Mouse (Mus musculus) testis, adult 2 months (tissue): ENCODE results near the gene Hist1h4j. TPM values are rescaled to one million over a fixed set of nuclear protein-coding genes. Genes with fewer than 3 reads are reported as not detected.
"Not testable (repeated sequence)": the region's sequence is repeated elsewhere in the genome, so short reads cannot be mapped to it uniquely, and the experiment has no call there.

Source experiments
- H3K27ac ChIP-seq: fragments of 200-500 bp; 2 replicates; pipeline ENCODE4 v1.5.1; 2012; ENCODE audit warnings: low read depth, low read length; ENCODE audit not compliant: control insufficient read depth, insufficient read depth
- H3K27me3 ChIP-seq: fragments of 200-500 bp; 2 replicates; pipeline ENCODE4 v1.6.1; 2012; ENCODE audit warnings: mild to moderate bottlenecking, low read length, moderate library complexity; ENCODE audit not compliant: control insufficient read depth, insufficient read depth
- H3K36me3 ChIP-seq: fragments of 200-500 bp; 2 replicates; pipeline ENCODE4 v1.6.1; 2012; ENCODE audit warnings: mild to moderate bottlenecking, low read length; ENCODE audit not compliant: control insufficient read depth, insufficient read depth
- H3K4me1 ChIP-seq: fragments of 200-500 bp; 2 replicates; pipeline ENCODE4 v1.6.1; 2012; ENCODE audit warnings: low read length; ENCODE audit not compliant: control insufficient read depth, insufficient read depth
- H3K4me3 ChIP-seq: fragments of 200-500 bp; 2 replicates; pipeline ENCODE4 v1.5.1; 2012; ENCODE audit warnings: low read depth, mild to moderate bottlenecking, low read length, moderate library complexity, mixed read lengths; ENCODE audit not compliant: control insufficient read depth
- CTCF ChIP-seq: fragments of 200-500 bp; IDR thresholded peaks from 2 replicates; pipeline ENCODE4 v1.5.1; 2012; ENCODE audit warnings: low read depth, mild to moderate bottlenecking, inconsistent platforms, low read length, moderate library complexity; ENCODE audit not compliant: control insufficient read depth, insufficient read depth, insufficient replicate concordance
- POLR2A ChIP-seq: fragments of 200-500 bp; IDR thresholded peaks from 2 replicates; pipeline ENCODE4 v1.6.1; 2012; ENCODE audit warnings: low read depth, mild to moderate bottlenecking, inconsistent platforms, low read length, moderate library complexity; ENCODE audit not compliant: control insufficient read depth
- polyA plus RNA-seq: library from polyadenylated mRNA; depleted of rRNA; stranded (reverse); fragments of >200 nt; gene quantifications from 2 replicates; pipeline ENCODE4 v1.2.3, GENCODE M21; 2012

The Hist1h4j gene
- polyA plus RNA-seq, 1 experiment = 6.1 TPM

- TF ChIP-seq CTCF = no peak
- TF ChIP-seq POLR2A = no peak
- Histone ChIP-seq H3K27me3 (no peaks in the 10 kb centered on the region), H3K4me3 (peak overlapping the region; percentile 42; the same call in 1 of the 2 replicates)
These were observed 19.6 kb upstream of the Hist1h4j start for GRCm38 (mm10) chr13:21715131-21715863.

GRCm38 (mm10) chr13:21715864-21716539, 18.9 kb upstream of the Hist1h4j start, which contains the start of the genes Hist1h2bl and Hist1h2ai:
Gene Hist1h2bl (minus strand): TSS chr13:21716143.
Gene Hist1h2ai (plus strand): TSS chr13:21716422.
- H3K36me3 ChIP-seq, H3K4me1 ChIP-seq, H3K27me3 ChIP-seq: not testable (repeated sequence)
- TF ChIP-seq POLR2A = peak; percentile 52; the same call in 1 of the 2 replicates
- Histone ChIP-seq H3K4me3 (peak within 1 kb of the TSS; percentile 61), H3K27ac (peak within 1 kb of the TSS; percentile 65)

More at GRCm38 (mm10) chr13:21715131-21715863, 19.6 kb upstream of the Hist1h4j start:
- peak overlapping the region; percentile 65 for H3K27ac ChIP-seq
- H3K4me1 ChIP-seq = peaks cover 8% of the 10 kb centered on the region
- H3K36me3 ChIP-seq = no peaks in the 10 kb centered on the region

GRCm38 (mm10) chr13:21716540-21717391, 18.1 kb upstream of the Hist1h4j start:
- Histone ChIP-seq H3K4me3 (peak overlapping the region; percentile 50), H3K27ac (peak overlapping the region; percentile 36)
- not testable (repeated sequence) for H3K4me1 ChIP-seq, H3K27me3 ChIP-seq, H3K36me3 ChIP-seq

GRCm38 (mm10) chr13:21717397-21718357, 17.2 kb upstream of the Hist1h4j start, which contains the start of gene Hist1h3h:
Gene Hist1h3h (plus strand): TSS chr13:21717659.
- H3K27me3 ChIP-seq, H3K36me3 ChIP-seq, H3K4me1 ChIP-seq: not testable (repeated sequence)
- H3K27ac ChIP-seq = peak within 1 kb of the TSS; percentile 66
- peak within 1 kb of the TSS; percentile 50 for H3K4me3 ChIP-seq

GRCm38 (mm10) chr13:21718381-21719080, 16.3 kb upstream of the Hist1h4j start:
- H3K27me3 ChIP-seq = no peaks in the 10 kb centered on the region
- peaks cover 9% of the 10 kb centered on the region for H3K4me1 ChIP-seq
- peak overlapping the region; percentile 44; the same call in 1 of the 2 replicates for H3K27ac ChIP-seq
- no peaks in the 10 kb centered on the region for H3K36me3 ChIP-seq
- TF ChIP-seq CTCF = no peak
- TF ChIP-seq POLR2A = no peak
- H3K4me3 ChIP-seq = no peak overlapping the region

GRCm38 (mm10) chr13:21721107-21721756, 13.6 kb upstream of the Hist1h4j start:
- H3K4me1 ChIP-seq, H3K36me3 ChIP-seq, H3K27me3 ChIP-seq: not testable (repeated sequence)
- peak overlapping the region; percentile 39 for H3K4me3 ChIP-seq
- peak overlapping the region; percentile 69; the same call in 1 of the 2 replicates for H3K27ac ChIP-seq
